Mouse (Mus musculus) kidney, adult 9 months (tissue): Measurements from ENCODE around the gene Pde3a.

Experiments
- DNase-seq: peaks from one replicate; pipeline ENCODE4 v3.0.0; 2022

Pde3a gene

DNA sequence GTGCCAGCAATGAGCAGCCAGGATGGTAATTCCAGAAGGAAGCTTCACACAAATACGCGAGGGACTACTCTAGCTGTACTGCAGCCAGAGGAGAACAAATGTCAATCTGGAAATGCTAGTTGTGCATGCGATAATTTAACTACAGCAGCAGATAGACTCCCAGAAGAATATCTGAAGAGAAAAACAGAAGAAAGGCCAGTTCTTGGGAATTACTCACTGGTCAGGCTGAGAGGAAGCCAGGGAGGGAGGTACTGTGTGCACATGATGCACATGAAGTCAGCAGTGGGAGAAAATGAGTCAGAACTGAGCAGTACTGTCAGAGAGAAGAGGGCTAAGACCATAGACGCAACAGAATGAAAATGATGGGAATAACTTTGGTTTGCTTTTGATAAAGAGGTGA lies 159.7 kb downstream of the Pde3a start:
- DNase-seq = no peak

- DNase-seq = no peak
Observed at GRCm38 (mm10) chr6:141410836-141411235, 161.8 kb downstream of the Pde3a start.

DNA sequence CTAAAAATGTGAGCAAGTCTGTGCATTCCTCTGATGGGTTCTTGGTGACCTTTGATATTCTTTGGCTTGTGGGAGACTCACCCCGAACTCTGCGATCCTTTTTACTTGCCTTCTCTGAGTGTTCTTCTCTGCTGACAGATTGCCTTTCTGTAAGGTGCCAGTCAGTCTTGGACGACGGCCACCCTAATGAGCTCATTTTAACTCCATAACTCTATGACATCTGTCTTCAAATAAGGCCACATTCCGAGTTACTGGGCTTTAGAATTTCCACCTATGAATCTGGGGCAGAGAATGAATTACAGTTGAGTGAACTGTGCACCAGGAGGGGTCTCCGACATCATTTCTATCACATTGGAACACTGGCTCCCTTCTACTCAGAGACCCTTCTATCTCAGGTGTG lies 176.0 kb downstream of the Pde3a start:
- no peak for DNase-seq

- no peak for DNase-seq
Observed at GRCm38 (mm10) chr6:141428587-141428986, 179.5 kb downstream of the Pde3a start.

- no peak for DNase-seq
Observed at GRCm38 (mm10) chr6:141430134-141430533, 181.1 kb downstream of the Pde3a start.

GRCm38 (mm10) chr6:141432271-141432974 lies 183.4 kb downstream of the Pde3a start:
- no peak for DNase-seq

DNA sequence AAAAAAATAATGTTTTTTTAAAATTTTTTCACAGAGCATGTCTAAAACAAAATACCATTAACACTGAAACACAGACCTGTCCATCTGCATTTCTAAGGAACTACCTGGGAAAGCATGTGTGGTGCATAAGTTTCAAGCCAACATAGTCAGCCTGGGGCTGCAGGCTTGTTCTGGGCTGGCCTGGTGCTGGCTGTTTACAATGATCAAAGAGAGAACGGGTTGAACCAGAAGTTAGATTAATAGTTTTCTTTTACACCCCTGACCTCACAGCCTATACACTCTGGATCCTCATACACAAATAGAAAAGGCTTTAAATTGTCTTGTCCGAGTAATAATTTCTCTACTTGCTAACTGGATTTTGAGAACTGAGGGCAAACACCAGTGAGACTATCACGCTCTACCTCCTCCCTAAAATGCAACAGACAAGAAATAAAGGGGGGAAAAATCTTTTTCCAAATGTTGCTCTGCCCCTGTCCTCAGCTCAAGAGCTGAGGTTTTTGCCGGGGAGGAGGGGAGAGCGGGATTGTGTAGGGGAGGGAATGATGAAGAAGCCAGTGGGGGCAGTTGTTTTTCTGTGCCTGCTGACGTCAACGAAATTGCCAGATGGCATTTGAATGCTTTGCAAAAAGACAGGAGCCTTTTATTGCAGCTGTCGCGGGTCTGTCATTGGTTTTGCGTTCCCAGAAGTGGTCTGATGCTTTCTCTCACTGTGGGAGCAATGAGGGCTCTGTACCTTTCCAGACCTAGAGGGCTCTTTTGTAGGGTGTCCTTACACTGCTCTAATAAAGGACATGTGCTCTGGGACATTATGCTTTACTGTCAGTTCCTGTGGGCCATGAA lies 185.1 kb downstream of the Pde3a start:
- no peak for DNase-seq

GRCm38 (mm10) chr6:141435160-141435559 lies 186.1 kb downstream of the Pde3a start:
- DNase-seq = no peak

DNA sequence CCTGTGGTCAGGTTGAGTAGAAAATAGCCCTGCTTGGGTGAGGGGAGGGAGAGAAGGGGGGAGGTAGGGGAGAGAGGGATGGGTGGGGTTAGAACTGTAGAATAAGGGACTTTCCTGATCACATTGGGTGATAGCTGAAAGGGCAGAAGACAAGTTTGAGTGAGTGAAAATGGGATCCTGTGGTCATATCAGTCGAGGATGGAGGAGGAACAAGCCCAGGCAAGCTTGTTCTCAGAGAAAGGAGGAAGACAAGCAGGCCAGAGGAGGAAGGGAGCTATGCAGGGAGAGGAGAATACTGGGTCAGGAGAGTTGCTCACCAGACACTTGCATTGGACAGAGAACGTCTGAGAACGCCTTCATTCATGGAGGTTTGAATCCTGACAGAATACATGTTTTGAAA lies 190.9 kb downstream of the Pde3a start:
- DNase-seq = no peak

DNA sequence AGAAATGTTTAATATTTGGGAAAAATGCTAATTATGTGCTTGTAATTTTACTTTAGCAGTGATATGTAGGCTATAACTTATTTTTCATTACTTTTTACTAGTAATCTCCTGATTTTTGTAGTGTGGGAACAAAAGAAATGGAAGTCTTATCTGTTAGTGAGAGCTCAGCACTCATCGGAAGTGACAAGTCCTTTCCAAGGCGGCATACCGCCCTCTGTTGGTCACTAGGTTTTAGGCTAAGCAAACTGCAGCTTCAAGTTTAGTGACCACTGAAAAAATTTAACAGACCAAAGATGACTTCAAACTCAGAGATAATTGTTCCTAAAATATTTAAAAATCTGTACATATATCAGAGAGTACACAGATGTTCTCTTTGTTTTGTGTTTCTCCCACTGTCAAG lies 198.5 kb downstream of the Pde3a start:
- DNase-seq = peak; percentile 55

GRCm38 (mm10) chr6:141448886-141449285 lies 199.8 kb downstream of the Pde3a start:
- DNase-seq = no peak

- DNase-seq = no peak
Observed at GRCm38 (mm10) chr6:141455335-141455734, 206.3 kb downstream of the Pde3a start.

DNA sequence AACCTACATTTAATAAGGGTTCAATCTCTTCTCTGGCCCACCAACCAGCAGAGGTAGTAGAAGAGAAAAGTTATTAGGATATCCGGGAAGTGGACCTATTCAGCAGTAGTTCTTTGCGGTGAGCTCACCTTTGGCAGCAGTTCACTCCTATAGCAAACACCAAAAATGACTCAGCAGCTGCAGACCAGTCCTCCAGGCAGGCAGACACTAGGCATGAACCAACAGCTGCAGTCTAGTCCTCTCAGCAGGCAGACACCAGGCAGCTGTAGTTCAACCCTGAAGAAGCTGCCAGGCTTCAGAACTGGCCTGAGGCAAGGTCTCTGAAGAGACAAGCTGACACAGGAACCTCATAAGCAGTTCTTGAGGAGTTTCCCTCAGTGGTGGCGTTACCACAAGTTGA lies 207.5 kb downstream of the Pde3a start:
- DNase-seq = no peak

DNA sequence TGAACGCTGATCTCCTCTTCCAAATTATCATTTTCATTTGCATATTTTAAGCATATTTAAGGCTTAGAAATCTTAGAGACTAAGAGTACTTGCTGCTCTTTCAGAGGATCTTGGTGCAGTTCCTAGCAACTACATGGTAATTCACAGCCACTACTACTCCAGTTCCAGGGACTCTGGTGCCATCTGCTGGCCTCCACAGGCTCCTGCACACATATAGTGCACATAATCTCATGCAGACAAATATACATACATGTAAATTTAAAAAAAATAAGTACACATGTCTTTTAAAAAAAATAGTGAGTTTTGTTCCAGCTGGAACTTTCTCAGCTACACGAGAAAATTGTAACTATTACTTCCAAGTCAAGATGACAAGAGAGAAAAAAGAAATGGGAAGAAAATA lies 221.2 kb downstream of the Pde3a start:
- DNase-seq = no peak

DNA sequence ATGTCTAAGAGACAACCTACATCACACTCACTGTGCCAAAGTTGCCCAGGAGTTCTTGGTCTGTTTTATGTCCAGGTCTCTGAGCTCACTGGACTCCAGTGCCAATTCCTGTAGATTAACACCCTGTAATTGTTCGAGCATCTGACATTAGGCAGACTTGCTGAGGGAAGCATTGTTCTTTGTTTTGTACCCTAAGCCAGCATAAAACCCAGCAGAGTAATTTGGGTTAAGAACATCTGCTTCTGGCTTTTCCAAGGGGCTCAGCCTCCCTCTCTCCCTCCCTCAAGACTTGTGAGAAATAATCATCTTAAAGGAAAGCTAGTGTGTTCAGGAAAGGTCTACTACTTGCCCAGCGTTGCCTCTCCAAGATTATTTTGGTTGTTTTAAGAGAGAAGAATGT lies 225.2 kb downstream of the Pde3a start:
- DNase-seq = no peak

DNA sequence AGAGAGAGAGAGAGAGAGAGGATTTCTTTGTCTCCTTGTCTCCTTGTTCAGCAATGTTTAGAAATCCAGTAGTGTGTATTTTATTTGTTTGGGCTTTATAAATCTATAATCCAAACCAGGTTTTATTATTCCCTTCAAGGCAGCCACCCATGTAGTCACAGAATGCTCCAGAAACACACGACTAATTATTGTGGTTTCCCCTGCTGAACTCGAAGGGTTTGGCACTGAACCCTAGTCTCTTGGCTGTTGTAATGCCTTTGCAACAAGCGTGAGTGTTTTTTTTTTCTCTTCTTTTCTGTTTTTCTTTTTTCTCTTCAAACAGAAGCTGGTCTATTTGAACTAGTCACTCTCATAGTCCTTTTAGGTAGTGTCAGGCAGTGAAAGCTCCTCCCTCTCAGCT lies 225.6 kb downstream of the Pde3a start:
- no peak for DNase-seq

DNA sequence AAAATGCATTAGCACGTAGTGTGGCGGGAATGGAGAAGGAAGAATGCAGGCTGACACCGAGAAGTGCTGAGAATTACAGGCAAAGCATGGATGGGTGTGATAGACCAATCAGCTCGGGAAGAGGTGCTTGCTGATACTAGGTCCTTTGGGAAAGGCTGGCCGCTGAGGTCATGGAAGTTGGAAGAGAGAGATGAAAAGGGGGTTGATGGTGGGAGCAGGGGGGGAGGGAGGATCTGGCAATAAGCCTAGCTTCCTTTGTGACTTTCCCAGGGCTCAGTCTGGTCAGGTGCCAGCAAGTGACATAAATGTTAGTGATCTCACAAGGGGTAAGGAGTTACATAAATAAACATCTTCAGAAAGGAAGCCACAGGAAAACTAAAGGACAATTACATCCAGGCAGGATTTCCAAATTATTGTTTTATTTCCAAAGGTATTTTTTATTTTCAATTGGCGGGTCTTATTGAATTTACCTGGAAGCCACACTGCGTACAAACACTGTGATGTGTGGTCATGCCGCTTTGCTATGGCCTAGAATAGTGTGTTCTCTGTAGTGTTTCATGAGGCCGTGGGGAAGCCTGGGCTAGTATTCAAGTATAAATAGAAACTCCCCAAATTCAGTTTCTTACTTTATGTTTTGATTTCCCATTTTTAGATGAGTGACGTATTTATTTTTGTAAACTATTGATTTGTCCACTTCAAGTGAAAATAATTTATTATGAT lies 236.4 kb downstream of the Pde3a start:
- DNase-seq = no peak

GRCm38 (mm10) chr6:141487266-141487665 lies 238.2 kb downstream of the Pde3a start:
- DNase-seq = peak; percentile 34

GRCm38 (mm10) chr6:141488619-141489018 lies 239.6 kb downstream of the Pde3a start:
- peak; percentile 59 for DNase-seq

GRCm38 (mm10) chr6:141494909-141495308 lies 245.8 kb downstream of the Pde3a start:
- no peak for DNase-seq

DNA sequence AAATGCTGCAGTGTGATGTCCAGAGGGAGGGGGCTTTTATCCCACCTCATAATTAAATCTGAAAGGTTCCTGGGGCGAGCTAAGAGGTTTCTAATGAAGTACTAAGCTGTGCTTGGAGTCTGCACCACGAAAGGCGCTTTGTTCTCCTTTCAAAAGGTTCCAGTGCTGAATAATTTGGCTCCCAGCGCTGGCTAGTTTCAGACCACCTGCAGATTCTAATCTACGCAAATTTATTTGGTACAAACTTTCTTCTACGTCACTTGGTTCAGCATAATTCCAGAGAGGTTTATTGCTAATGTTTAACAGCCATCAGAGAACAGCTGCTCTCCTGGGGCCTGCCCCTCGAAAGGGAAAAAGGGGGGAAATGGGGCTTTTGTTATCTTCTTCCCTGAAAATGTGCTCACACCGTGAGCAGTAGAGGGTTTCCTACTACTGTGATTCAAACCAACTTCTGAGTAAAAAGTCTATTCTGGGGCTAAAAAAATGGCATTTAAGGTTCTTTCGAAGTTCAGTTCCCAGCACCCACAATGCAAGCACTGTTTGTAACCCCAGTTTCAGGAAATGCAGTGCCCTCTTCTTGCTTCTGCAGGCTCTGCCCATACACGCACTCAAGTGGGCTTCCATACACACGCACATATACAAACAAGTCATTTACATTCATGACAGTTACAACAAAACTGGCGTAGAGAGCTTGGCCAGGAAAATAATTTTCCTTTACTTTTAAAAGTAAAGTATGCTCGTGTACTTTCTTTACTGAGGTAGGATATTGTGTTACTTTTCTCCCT lies 246.8 kb downstream of the Pde3a start:
- DNase-seq = no peak

DNA sequence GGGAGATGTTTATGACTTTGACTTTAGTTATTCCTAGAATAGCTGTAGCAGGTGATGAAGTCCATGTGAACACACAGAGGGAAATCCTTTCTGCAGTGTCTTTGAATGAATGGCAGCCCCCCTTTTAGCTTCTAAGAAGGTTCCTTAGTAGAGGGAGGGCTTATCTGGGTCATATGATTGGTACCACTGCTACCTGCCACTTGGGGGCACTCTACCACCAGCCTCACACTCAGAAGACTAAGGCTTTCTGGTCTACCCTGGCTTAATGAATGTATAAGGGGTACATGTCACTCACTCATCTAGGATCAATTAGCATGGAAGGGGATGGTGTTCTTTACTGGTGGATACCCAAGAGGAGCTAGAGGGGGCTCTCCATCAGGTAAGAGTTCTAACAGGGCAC lies 250.4 kb downstream of the Pde3a start:
- DNase-seq = no peak

DNA sequence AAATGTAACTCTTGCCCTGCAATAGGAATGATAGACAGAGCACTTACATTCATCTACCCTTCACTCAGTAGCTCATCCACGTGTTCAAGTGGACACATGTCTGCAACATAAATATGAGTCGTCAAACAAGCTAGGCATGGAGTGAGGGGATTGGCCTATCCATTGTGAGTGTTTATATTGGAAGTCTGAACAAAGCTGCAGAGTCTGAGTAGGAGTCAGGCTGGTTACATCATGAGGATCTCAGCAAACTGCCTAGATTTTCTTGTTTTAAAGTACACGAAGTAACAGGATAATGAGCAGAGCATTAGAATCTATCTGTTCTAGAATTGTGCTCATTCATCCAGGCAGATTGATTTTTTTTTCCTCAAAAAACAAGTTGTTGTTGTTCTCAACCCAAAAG lies 252.1 kb downstream of the Pde3a start:
- no peak for DNase-seq
